Mouse (Mus musculus): ENCODE measurements around the gene Gabarapl2.
"Not testable (repeated sequence)": the region's sequence is repeated elsewhere in the genome, so short reads cannot be mapped to it uniquely, and the experiment has no call there.

Gabarapl2 gene

GRCm38 (mm10) chr8:111937184-111937583 is 3.3 kb upstream of the Gabarapl2 start:
- DNase-seq (ENCODE audit: low spot score) = no peak

- DNase-seq (ENCODE audit: low spot score) = not testable (repeated sequence)
Observed at GRCm38 (mm10) chr8:111938076-111938985, 2.2 kb upstream of the Gabarapl2 start.

GRCm38 (mm10) chr8:111939516-111940142 is 874 bp upstream of the Gabarapl2 start:
- DNase-seq (ENCODE audit: low spot score) = peak; percentile 77

- DNase-seq (ENCODE audit: low spot score) = peak; percentile 49
Observed at GRCm38 (mm10) chr8:111941101-111941454, 575 bp downstream of the Gabarapl2 start.

GRCm38 (mm10) chr8:111943544-111943943 is 3.0 kb downstream of the Gabarapl2 start:
- DNase-seq (ENCODE audit: low spot score) = no peak

GRCm38 (mm10) chr8:111947144-111947543 is 6.6 kb downstream of the Gabarapl2 start:
- no peak for DNase-seq (ENCODE audit: low spot score)

- DNase-seq (ENCODE audit: low spot score) = no peak
Observed at GRCm38 (mm10) chr8:111947954-111948353, 7.5 kb downstream of the Gabarapl2 start.

- no peak for DNase-seq (ENCODE audit: low spot score)
Observed at GRCm38 (mm10) chr8:111950846-111951245, 10.3 kb downstream of the Gabarapl2 start.

GRCm38 (mm10) chr8:111951317-111951716 is 10.8 kb downstream of the Gabarapl2 start:
- DNase-seq (ENCODE audit: low spot score) = no peak

GRCm38 (mm10) chr8:111951936-111952335 is 11.4 kb downstream of the Gabarapl2 start:
- no peak for DNase-seq (ENCODE audit: low spot score)

- DNase-seq (ENCODE audit: low spot score) = no peak
Observed at GRCm38 (mm10) chr8:111954844-111955594, 14.5 kb downstream of the Gabarapl2 start.

GRCm38 (mm10) chr8:111955879-111956278 is 15.4 kb downstream of the Gabarapl2 start:
- no peak for DNase-seq (ENCODE audit: low spot score)

- DNase-seq (ENCODE audit: low spot score) = no peak
Observed at GRCm38 (mm10) chr8:111957231-111957630, 16.7 kb downstream of the Gabarapl2 start.

GRCm38 (mm10) chr8:111960591-111961321 is 20.3 kb downstream of the Gabarapl2 start:
- DNase-seq (ENCODE audit: low spot score) = no peak

GRCm38 (mm10) chr8:111961330-111961729 is 20.8 kb downstream of the Gabarapl2 start:
- no peak for DNase-seq (ENCODE audit: low spot score)

GRCm38 (mm10) chr8:111962589-111962988 is 22.1 kb downstream of the Gabarapl2 start:
- no peak for DNase-seq (ENCODE audit: low spot score)

GRCm38 (mm10) chr8:111963091-111963490 is 22.6 kb downstream of the Gabarapl2 start:
- DNase-seq (ENCODE audit: low spot score) = no peak

GRCm38 (mm10) chr8:111963546-111963945 is 23.0 kb downstream of the Gabarapl2 start:
- no peak for DNase-seq (ENCODE audit: low spot score)

- no peak for DNase-seq (ENCODE audit: low spot score)
Observed at GRCm38 (mm10) chr8:111964351-111964750, 23.8 kb downstream of the Gabarapl2 start.

GRCm38 (mm10) chr8:111964849-111965561 is 24.5 kb downstream of the Gabarapl2 start:
- no peak for DNase-seq (ENCODE audit: low spot score)

- DNase-seq (ENCODE audit: low spot score) = no peak
Observed at GRCm38 (mm10) chr8:111967246-111967870, 26.9 kb downstream of the Gabarapl2 start.

Data from adipocyte (in vitro differentiated cells).